27 mouse cellular contexts compared by ENCODE assay signal in genomic region chr9:27232692-27233091, GRCm38 (mm10).
DNase-seq lines count a peak whose midpoint lies in the region; ATAC-seq lines count a peak whose summit lies in the region.
"Had no signal": no experiment of that assay in that cellular context is flagged by ENCODE, and none has a peak within 500 bp of the region (broad histone marks: within the 10 kb centered on the region; RNA-seq: fewer than 3 reads in every experiment).

No protein-coding gene starts in this region.

- no peaks in the 10 kb centered on the region for H3K36me3 ChIP-seq in forebrain, embryonic 14.5 days (ENCODE audit: control insufficient read depth, insufficient read depth, low read length)
- H3K36me3 ChIP-seq in forebrain, embryonic 10.5 days (replicated peaks): no peaks in the 10 kb centered on the region
- H3K36me3 ChIP-seq in forebrain, embryonic 15.5 days: no peaks in the 10 kb centered on the region
- no peaks in the 10 kb centered on the region for H3K36me3 ChIP-seq in hindbrain, embryonic 12.5 days
- H3K36me3 ChIP-seq: embryonic facial prominence, embryonic 10.5 days; embryonic facial prominence, embryonic 13.5 days; hindbrain, embryonic 13.5 days; intestine, embryonic 15.5 days had no signal

- 12% methylated on average over 4 of the region's 4 CpGs for WGBS in forebrain, embryonic 14.5 days
- 43% methylated on average over 4 of the region's 4 CpGs for WGBS in forebrain, embryonic 10.5 days
- 15% methylated on average over 4 of the region's 4 CpGs for WGBS in forebrain, embryonic 15.5 days
- whole genome bisulfite sequencing in hindbrain, embryonic 12.5 days: 70% methylated on average over 4 of the region's 4 CpGs

- H3K27ac ChIP-seq in forebrain, embryonic 14.5 days (ENCODE audit: low read depth, low read length): no peak overlapping the region
- H3K27ac ChIP-seq in forebrain, embryonic 10.5 days: no peak overlapping the region
- no peak overlapping the region for H3K27ac ChIP-seq in forebrain, embryonic 15.5 days (replicated peaks)
- H3K27ac ChIP-seq in hindbrain, embryonic 12.5 days: no peak overlapping the region
- H3K27ac ChIP-seq: embryonic facial prominence, embryonic 10.5 days; embryonic facial prominence, embryonic 13.5 days; gastrocnemius, adult 2 months; hindbrain, embryonic 13.5 days; intestine, embryonic 15.5 days had no signal

- no peak overlapping the region for H3K4me2 ChIP-seq in forebrain, embryonic 14.5 days (ENCODE audit: low read length)
- no peak overlapping the region for H3K4me2 ChIP-seq in forebrain, embryonic 15.5 days (replicated peaks)
- H3K4me2 ChIP-seq in hindbrain, embryonic 12.5 days (replicated peaks): no peak overlapping the region
- H3K4me2 ChIP-seq: embryonic facial prominence, embryonic 13.5 days; heart, embryonic 11.5 days; hindbrain, embryonic 13.5 days; intestine, embryonic 15.5 days had no signal

- no peaks in the 10 kb centered on the region for H3K27me3 ChIP-seq in forebrain, embryonic 14.5 days (replicated peaks; ENCODE audit: control insufficient read depth, insufficient read depth, low read length)
- no peaks in the 10 kb centered on the region for H3K27me3 ChIP-seq in forebrain, embryonic 10.5 days (ENCODE audit: poor library complexity, severe bottlenecking)
- H3K27me3 ChIP-seq in forebrain, embryonic 15.5 days: no peaks in the 10 kb centered on the region
- H3K27me3 ChIP-seq in hindbrain, embryonic 12.5 days: no peaks in the 10 kb centered on the region
- H3K27me3 ChIP-seq: embryonic facial prominence, embryonic 13.5 days; hindbrain, embryonic 13.5 days; intestine, embryonic 15.5 days had no signal

- H3K9ac ChIP-seq in forebrain, embryonic 14.5 days (ENCODE audit: low read length): no peak overlapping the region
- H3K9ac ChIP-seq in forebrain, embryonic 15.5 days (replicated peaks): no peak overlapping the region
- H3K9ac ChIP-seq in hindbrain, embryonic 12.5 days: no peak overlapping the region
- H3K9ac ChIP-seq: embryonic facial prominence, embryonic 13.5 days; hindbrain, embryonic 13.5 days; intestine, embryonic 15.5 days had no signal

- DNase-seq in forebrain, embryonic 14.5 days (ENCODE audit: low spot score): peak; percentile 43
- DNase-seq in forebrain, embryonic 10.5 days (ENCODE audit: extremely low spot score, low spot score): no peak
- peak; percentile 77 for DNase-seq in Muller cell, postnatal 12 days (ENCODE audit: inconsistent ontology term)
- DNase-seq in retina, postnatal 1 day: peak; percentile 31
- DNase-seq: adrenal gland, postnatal 10 days; adrenal gland, postnatal 36 days; cerebellum, adult 11 months; cerebellum, adult 2 months; cerebellum, adult 9-11 months; cerebellum, postnatal 25 days; embryo, embryonic 11 days; gastrocnemius, adult 2 months; gastrocnemius, postnatal 14 days; kidney, adult 11 months; kidney, adult 8-10 months had no signal

- no peaks in the 10 kb centered on the region for H3K9me3 ChIP-seq in forebrain, embryonic 14.5 days (replicated peaks; ENCODE audit: control insufficient read depth, low read length)
- H3K9me3 ChIP-seq in forebrain, embryonic 10.5 days: no peaks in the 10 kb centered on the region
- H3K9me3 ChIP-seq in forebrain, embryonic 15.5 days: no peaks in the 10 kb centered on the region
- H3K9me3 ChIP-seq in hindbrain, embryonic 12.5 days (replicated peaks): no peaks in the 10 kb centered on the region
- H3K9me3 ChIP-seq: embryonic facial prominence, embryonic 10.5 days; embryonic facial prominence, embryonic 13.5 days; hindbrain, embryonic 13.5 days; intestine, embryonic 15.5 days had no signal

- peaks cover 3% of the 10 kb centered on the region; the same call in 1 of the 2 replicates for H3K4me1 ChIP-seq in forebrain, embryonic 14.5 days (ENCODE audit: control insufficient read depth, insufficient read depth, low read length)
- peaks cover 8% of the 10 kb centered on the region for H3K4me1 ChIP-seq in forebrain, embryonic 10.5 days
- peaks cover 11% of the 10 kb centered on the region for H3K4me1 ChIP-seq in forebrain, embryonic 15.5 days
- no peaks in the 10 kb centered on the region for H3K4me1 ChIP-seq in hindbrain, embryonic 12.5 days
- H3K4me1 ChIP-seq: embryonic facial prominence, embryonic 10.5 days; embryonic facial prominence, embryonic 13.5 days; hindbrain, embryonic 13.5 days; intestine, embryonic 15.5 days had no signal

- peak; percentile 57; the same call in 1 of the 2 replicates for ATAC-seq in forebrain, embryonic 14.5 days
- ATAC-seq in forebrain, embryonic 15.5 days (replicated peaks): 0 out of 2 replicates have a peak, but pooled peaks have one; percentile 29
- ATAC-seq in hindbrain, embryonic 12.5 days (ENCODE audit: low FRiP score): no peak
- ATAC-seq in granulocyte monocyte progenitor cell, adult 5-6 weeks (replicated peaks; ENCODE audit: poor library complexity, severe bottlenecking): no peak
- ATAC-seq: CD4-positive, CD25-positive, alpha-beta regulatory T cell, adult 4 months; hindbrain, embryonic 16.5 days; intestine, embryonic 15.5 days; Patski had no signal

- H3K4me3 ChIP-seq in forebrain, embryonic 14.5 days (ENCODE audit: low read depth, low read length): no peak overlapping the region
- H3K4me3 ChIP-seq in forebrain, embryonic 10.5 days: no peak overlapping the region
- no peak overlapping the region for H3K4me3 ChIP-seq in forebrain, embryonic 15.5 days
- no peak overlapping the region for H3K4me3 ChIP-seq in hindbrain, embryonic 12.5 days
- H3K4me3 ChIP-seq: embryonic facial prominence, embryonic 10.5 days; embryonic facial prominence, embryonic 13.5 days; erythroblast, embryonic 14.5 days; gastrocnemius, adult 2 months; hindbrain, embryonic 13.5 days; intestine, embryonic 15.5 days had no signal

Comparison
In these comparisons a context has a peak if more than half of its experiments do, and no peak if none do; other contexts are left out.
1. ATAC-seq: peak in forebrain, embryonic 14.5 days (single experiment) and forebrain, embryonic 15.5 days (single experiment); none in hindbrain, embryonic 12.5 days (single experiment) and granulocyte monocyte progenitor cell, adult 5-6 weeks (single experiment).